Mouse (Mus musculus) hindbrain, embryonic 15.5 days (tissue): ENCODE measurements at regions not wholly inside any gene's neighbourhood (a gene's known extent, or its start where the extent isn't known, plus 50 kb on each side); places are given as distances from the start of the nearest gene placed in this dataset.
A peak's percentile ranks its signal among the peaks of the same experiment; 100 is the strongest.
"Not testable (repeated sequence)": the region's sequence is repeated elsewhere in the genome, so short reads cannot be mapped to it uniquely, and the experiment has no call there.

Experiments
- ATAC-seq: fragments of 200-750 bp; cut with Nextera tagmentation; 2 replicates; pipeline ENCODE4 v1.8.0; 2017; ENCODE audit warnings: low read depth, moderate number of reproducible peaks, moderate TSS enrichment; ENCODE audit not compliant: low FRiP score
- H3K27ac ChIP-seq: fragments of 300-500 bp; sonication (generic); replicated peaks from 2 replicates; pipeline ENCODE4 v1.5.1; 2015; ENCODE audit warnings: mild to moderate bottlenecking, inconsistent platforms
- H3K27me3 ChIP-seq: fragments of 300-500 bp; sonication (generic); 2 replicates; pipeline ENCODE4 v1.6.1; 2015; ENCODE audit warnings: control low read depth, inconsistent platforms
- H3K36me3 ChIP-seq: fragments of 300-500 bp; sonication (generic); 2 replicates; pipeline ENCODE4 v1.6.1; 2015; ENCODE audit warnings: control low read depth, inconsistent platforms
- H3K4me1 ChIP-seq: fragments of 300-500 bp; sonication (generic); replicated peaks from 2 replicates; pipeline ENCODE4 v1.6.1; 2015; ENCODE audit warnings: control low read depth, inconsistent platforms
- H3K4me2 ChIP-seq: fragments of 300-500 bp; sonication (generic); 2 replicates; pipeline ENCODE4 v1.6.1; 2015; ENCODE audit warnings: moderate library complexity, mild to moderate bottlenecking, inconsistent platforms
- H3K4me3 ChIP-seq: fragments of 300-500 bp; sonication (generic); 2 replicates; pipeline ENCODE4 v1.5.1; 2015; ENCODE audit warnings: mild to moderate bottlenecking, inconsistent platforms
- H3K9ac ChIP-seq: fragments of 300-500 bp; sonication (generic); 2 replicates; pipeline ENCODE4 v1.6.1; 2015; ENCODE audit warnings: inconsistent platforms
- H3K9me3 ChIP-seq: fragments of 300-500 bp; sonication (generic); 2 replicates; pipeline ENCODE4 v1.6.1; 2016; ENCODE audit warnings: control low read depth, inconsistent platforms
- WGBS: fragments of 180-500 bp; shearing (Covaris S2); methylation state at CpG from one replicate; pipeline ENCODE4 v1.1.7; 2015; 5-methylcytosine and 5-hydroxymethylcytosine counted together

DNA sequence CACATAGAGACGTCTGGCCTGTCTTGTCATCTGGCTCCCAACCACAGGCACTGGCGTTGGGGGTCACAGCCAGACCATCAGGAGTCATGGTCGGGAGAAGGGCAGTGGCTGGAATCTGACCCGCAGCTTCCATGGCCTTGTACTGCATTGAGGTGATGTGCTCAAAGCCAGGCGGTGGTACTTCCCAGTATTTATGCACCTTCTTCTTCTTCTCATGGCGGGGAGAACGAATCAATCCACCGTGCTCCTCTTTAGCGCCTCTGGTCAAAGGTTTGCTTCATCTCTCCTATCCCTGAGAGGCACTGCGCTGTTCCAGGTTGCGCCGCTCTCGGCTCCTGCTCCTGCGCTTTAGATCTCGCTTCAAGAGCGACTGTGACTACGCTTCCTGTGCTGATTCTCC lies 374.8 kb downstream of the Pcdh18 start:
- Histone ChIP-seq H3K9me3 (0 out of 2 replicates have a peak, but pooled peaks cover 5% of the 10 kb centered on the region), H3K4me2 (no peak overlapping the region), H3K27me3 (no peaks in the 10 kb centered on the region), H3K4me1 (no peaks in the 10 kb centered on the region), H3K36me3 (no peaks in the 10 kb centered on the region), H3K27ac (no peak overlapping the region), H3K9ac (no peak overlapping the region), H3K4me3 (no peak overlapping the region)
- no peak for ATAC-seq
- WGBS: 96% methylated on average over 17 of the region's 17 CpGs

GRCm38 (mm10) chr3:49377571-49377970 lies 379.6 kb downstream of the Pcdh18 start:
- not testable (repeated sequence) for H3K27ac ChIP-seq, H3K4me1 ChIP-seq, H3K9me3 ChIP-seq, H3K4me3 ChIP-seq, H3K27me3 ChIP-seq, H3K4me2 ChIP-seq, H3K9ac ChIP-seq, H3K36me3 ChIP-seq
- WGBS: 100% methylated on average over 4 of the region's 4 CpGs
- peak; percentile 68; the same call in 1 of the 2 replicates for ATAC-seq
